Mouse (Mus musculus): ENCODE results near the gene Muc1. TPM values are rescaled to one million over a fixed set of nuclear protein-coding genes. Genes with fewer than 3 reads are reported as not detected.

Muc1 gene
- polyA plus RNA-seq, 1 experiment from 2014 or later: 1.6 TPM

DNA sequence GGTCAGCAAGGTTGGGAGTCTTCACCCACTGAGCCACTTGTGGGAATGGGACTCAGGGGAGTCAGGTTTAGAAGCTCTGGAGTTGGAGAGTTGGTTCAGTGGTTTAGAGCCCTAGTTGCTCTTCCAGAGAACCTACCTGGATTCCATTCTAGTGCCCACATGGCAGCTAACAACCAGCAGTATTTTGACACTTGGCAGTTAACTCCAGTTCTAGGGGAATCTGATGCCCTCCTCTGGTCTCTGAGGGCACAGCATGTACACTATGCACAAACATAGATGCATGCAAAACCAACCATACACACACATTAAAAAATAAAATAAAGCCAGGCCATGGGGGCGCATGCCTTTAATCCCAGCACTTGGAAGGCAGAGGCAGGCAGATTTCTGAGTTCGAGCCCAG, 35.0 kb upstream of the Muc1 start:
- ATAC-seq (replicated peaks; ENCODE audit: insufficient number of reproducible peaks, insufficient read depth, low FRiP score, low read depth): no peak
- no peak overlapping the region for H3K4me3 ChIP-seq
- no peaks in the 10 kb centered on the region for H3K9me3 ChIP-seq (replicated peaks)
- H3K27ac ChIP-seq: no peak overlapping the region
- peaks cover 8% of the 10 kb centered on the region for H3K4me1 ChIP-seq (replicated peaks)
- no peaks in the 10 kb centered on the region for H3K27me3 ChIP-seq
- WGBS: 87% methylated on average over 2 of the region's 2 CpGs
- H3K36me3 ChIP-seq: no peaks in the 10 kb centered on the region
- H3K4me2 ChIP-seq: no peak overlapping the region
- H3K9ac ChIP-seq: no peak overlapping the region

DNA sequence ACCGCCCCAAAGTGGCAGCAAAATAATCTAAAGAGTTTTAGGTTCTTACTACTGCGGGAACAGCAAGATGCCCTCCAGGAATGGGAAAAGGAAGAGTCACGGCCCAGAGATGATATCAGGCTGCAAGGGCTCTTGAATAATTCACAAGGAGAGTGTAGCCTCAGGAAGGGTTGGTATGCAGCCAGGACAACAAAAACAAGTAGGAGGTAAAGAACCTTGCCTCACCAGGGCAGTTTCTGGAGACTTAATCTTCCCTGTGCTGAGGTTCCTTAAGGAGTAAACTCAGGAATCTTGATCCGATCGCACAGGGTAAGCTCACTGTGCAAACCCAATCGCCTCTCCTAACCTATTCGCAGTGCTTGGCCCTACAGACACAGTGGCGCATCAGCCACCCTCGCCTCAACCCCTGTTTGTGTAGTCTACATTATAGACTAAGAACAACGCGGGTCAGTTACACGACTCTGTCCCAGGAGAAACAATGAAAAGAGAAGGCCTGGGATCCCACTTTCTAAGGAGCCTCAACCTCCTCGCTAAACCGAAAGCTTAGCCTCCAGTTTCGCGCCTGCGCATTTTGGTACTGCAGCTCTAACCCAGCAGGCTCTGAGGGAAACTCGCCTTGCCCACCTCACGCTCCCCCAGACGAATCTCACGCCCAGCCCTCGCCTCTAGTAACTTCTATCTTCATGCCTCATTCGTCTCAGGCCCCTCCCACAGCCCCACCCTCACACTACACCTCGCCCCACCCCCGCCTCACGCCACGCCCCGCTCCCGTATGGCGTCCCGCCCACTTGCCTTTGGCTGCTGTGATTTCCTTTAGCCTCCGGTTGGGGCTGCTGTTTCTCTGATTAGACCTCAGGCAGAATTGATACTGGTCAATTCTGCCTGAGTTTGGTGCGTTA, 32.6 kb upstream of the Muc1 start:
- peak overlapping the region; percentile 78 for H3K27ac ChIP-seq
- H3K9ac ChIP-seq: peak overlapping the region; percentile 67
- no peaks in the 10 kb centered on the region for H3K9me3 ChIP-seq (replicated peaks)
- no peaks in the 10 kb centered on the region for H3K36me3 ChIP-seq
- ATAC-seq (replicated peaks; ENCODE audit: insufficient number of reproducible peaks, insufficient read depth, low FRiP score, low read depth): peak; percentile 98
- WGBS: 8% methylated on average over 33 of the region's 33 CpGs
- peaks cover 8% of the 10 kb centered on the region for H3K4me1 ChIP-seq (replicated peaks)
- peak overlapping the region; percentile 53 for H3K4me3 ChIP-seq
- H3K27me3 ChIP-seq: no peaks in the 10 kb centered on the region
- H3K4me2 ChIP-seq: peak overlapping the region; percentile 67

DNA sequence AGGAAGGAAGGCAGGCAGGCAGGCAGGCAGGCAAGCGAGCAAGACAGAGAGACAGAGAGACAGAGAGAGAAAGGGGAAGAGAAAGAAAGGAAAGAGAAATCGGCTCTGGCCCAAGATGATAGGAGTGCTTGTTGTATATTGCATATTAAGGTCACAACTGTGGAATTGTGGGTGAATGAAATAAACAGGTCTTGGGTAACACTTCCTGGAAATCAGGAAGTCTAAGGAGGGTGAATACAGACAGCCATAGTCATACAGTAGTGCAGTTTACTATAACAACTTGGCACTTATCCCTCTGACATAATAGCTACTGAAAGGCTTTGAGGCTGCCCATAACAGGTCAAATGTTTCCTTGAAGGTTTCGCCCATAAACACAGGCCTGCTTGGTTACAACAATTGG, 29.0 kb upstream of the Muc1 start:
- no peak overlapping the region for H3K4me2 ChIP-seq
- H3K4me3 ChIP-seq: no peak overlapping the region
- no peaks in the 10 kb centered on the region for H3K9me3 ChIP-seq (replicated peaks)
- no peak for ATAC-seq (replicated peaks; ENCODE audit: insufficient number of reproducible peaks, insufficient read depth, low FRiP score, low read depth)
- no peaks in the 10 kb centered on the region for H3K27me3 ChIP-seq
- H3K4me1 ChIP-seq (replicated peaks): peaks cover 14% of the 10 kb centered on the region
- H3K9ac ChIP-seq: no peak overlapping the region
- no peak overlapping the region for H3K27ac ChIP-seq
- peaks cover 3% of the 10 kb centered on the region; the same call in 1 of the 2 replicates for H3K36me3 ChIP-seq
- WGBS: 73% methylated on average over 3 of the region's 3 CpGs

DNA sequence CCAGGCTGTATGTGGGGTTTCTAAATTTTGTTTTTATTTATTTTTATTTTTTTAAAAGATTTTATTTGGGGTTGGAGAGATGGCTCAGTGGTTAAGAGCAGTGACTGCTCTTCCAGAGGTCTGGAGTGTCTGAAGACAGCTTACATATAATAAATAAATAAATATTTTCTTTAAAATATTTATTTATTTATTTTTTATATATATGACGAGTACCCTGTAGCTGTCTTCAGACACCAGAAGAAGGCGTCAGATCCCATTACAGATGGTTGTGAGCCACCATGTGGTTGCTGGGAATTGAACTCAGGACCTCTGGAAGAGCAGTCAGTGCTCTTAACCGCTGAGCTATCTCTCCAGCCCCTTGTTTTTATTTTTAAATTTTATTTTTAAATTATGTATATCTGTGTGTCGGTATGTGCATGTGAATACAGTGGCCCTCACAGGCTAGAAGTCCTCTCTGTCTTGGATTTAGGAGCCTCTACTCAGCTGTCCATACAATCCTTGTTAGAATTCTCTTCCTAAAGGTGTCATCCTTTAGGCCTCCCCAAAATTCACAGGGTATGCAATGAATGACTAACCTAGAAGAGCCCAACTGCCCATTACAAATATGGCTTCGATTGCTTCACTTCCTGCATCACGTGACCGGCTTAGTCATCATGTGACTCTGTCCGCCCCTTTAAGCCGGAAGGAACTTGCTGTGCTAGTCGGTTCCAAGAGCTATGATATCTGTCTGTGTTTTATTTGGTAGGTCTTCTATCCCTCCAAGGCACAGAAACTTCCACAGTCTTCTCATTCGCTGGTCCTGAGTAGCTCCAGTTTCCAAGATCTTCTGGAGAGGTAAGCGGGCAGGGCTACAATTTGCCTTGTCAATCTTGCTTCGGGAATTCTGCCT, 26.4 kb upstream of the Muc1 start, which contains the start of gene Gba:
TSS of gene Gba (plus strand) at position 676 of the 889 bp plus-strand sequence.
- Histone ChIP-seq H3K9ac (peak within 1 kb of the TSS; percentile 52), H3K27ac (peak within 1 kb of the TSS; percentile 5; the same call in 1 of the 2 replicates), H3K9me3 (replicated peaks) (no peaks in the 10 kb centered on the region), H3K4me3 (peak within 1 kb of the TSS; percentile 52), H3K36me3 (peaks cover 27% of the 10 kb centered on the region; the same call in 1 of the 2 replicates), H3K4me1 (replicated peaks) (peaks cover 5% of the 10 kb centered on the region), H3K27me3 (no peaks in the 10 kb centered on the region), H3K4me2 (peak within 1 kb of the TSS; percentile 70)
- ATAC-seq (replicated peaks; ENCODE audit: insufficient number of reproducible peaks, insufficient read depth, low FRiP score, low read depth): peak; percentile 73
- 24% methylated on average over 13 of the region's 13 CpGs for WGBS

DNA sequence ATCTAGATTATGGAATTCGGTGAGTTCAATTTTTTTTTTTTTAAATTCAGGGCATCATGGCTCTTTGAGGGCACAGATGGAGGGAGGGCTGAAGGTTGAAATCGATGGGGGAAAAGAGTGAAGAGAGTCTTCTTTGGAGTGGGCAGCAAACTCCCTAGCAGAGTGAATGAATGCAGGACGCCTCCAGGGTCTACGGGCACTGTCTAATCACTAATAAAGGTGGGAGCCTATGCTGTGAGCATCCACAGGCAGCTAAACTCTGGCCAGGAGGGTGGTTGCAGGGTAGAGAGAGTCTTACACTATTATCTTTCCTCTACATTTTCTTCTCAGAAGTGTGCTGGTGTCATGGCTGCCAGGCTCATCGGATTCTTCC, 25.7 kb upstream of the Muc1 start:
- H3K9ac ChIP-seq: peak overlapping the region; percentile 52
- H3K36me3 ChIP-seq: peaks cover 33% of the 10 kb centered on the region; the same call in 1 of the 2 replicates
- H3K27ac ChIP-seq: 0 out of 2 replicates have a peak overlapping the region, but pooled peaks have one; percentile 5
- 32% methylated on average over 5 of the region's 5 CpGs for WGBS
- H3K9me3 ChIP-seq (replicated peaks): no peaks in the 10 kb centered on the region
- H3K4me1 ChIP-seq (replicated peaks): peaks cover 5% of the 10 kb centered on the region
- peak overlapping the region; percentile 52 for H3K4me3 ChIP-seq
- peak overlapping the region; percentile 70 for H3K4me2 ChIP-seq
- ATAC-seq (replicated peaks; ENCODE audit: insufficient number of reproducible peaks, insufficient read depth, low FRiP score, low read depth): 0 out of 2 replicates have a peak, but pooled peaks have one; percentile 30
- no peaks in the 10 kb centered on the region for H3K27me3 ChIP-seq

DNA sequence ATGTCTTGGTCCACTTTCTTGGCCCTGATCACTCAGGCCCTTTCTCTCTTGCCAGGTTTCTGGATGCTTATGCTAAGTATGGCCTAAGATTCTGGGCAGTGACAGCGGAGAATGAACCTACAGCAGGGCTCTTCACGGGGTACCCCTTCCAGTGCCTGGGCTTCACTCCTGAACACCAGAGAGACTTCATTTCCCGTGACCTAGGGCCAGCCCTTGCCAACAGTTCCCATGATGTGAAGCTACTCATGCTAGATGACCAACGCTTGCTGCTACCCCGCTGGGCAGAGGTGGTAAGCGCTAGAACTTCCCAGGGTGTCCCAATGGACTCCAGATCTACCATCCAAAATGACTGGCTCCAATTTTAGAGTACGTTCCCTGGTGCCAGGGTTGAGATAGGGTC, 22.8 kb upstream of the Muc1 start:
- H3K4me1 ChIP-seq (replicated peaks): peaks cover 14% of the 10 kb centered on the region
- no peak overlapping the region for H3K4me2 ChIP-seq
- peaks cover 59% of the 10 kb centered on the region for H3K36me3 ChIP-seq
- H3K27ac ChIP-seq: no peak overlapping the region
- no peak overlapping the region for H3K9ac ChIP-seq
- H3K27me3 ChIP-seq: no peaks in the 10 kb centered on the region
- no peaks in the 10 kb centered on the region for H3K9me3 ChIP-seq (replicated peaks)
- H3K4me3 ChIP-seq: no peak overlapping the region
- 89% methylated on average over 7 of the region's 7 CpGs for WGBS
- no peak for ATAC-seq (replicated peaks; ENCODE audit: insufficient number of reproducible peaks, insufficient read depth, low FRiP score, low read depth)

DNA sequence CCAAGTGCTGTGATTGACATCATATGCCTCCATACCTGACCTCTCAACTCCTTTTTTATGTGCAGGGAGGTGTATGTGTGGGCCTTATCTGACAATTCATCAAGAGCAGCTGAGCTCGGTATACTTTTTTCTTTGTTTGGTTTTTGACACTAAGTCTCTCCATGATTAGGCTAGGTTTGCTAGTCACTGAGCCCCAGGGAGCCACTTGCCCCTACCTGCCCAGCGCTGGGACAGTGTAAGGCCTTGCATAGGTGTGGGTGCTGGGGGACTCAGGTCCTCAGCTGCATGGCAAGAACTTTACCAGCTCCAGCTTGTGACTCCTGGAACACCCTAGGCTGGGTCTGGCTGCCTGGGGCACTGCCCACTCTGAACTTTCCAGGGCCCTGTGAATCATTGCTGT, 22.2 kb upstream of the Muc1 start:
- Histone ChIP-seq H3K4me1 (replicated peaks) (peaks cover 14% of the 10 kb centered on the region), H3K27ac (no peak overlapping the region), H3K9me3 (replicated peaks) (no peaks in the 10 kb centered on the region), H3K9ac (no peak overlapping the region), H3K4me3 (no peak overlapping the region), H3K27me3 (no peaks in the 10 kb centered on the region), H3K4me2 (no peak overlapping the region), H3K36me3 (peaks cover 59% of the 10 kb centered on the region)
- 80% methylated on average over 2 of the region's 2 CpGs for WGBS
- no peak for ATAC-seq (replicated peaks; ENCODE audit: insufficient number of reproducible peaks, insufficient read depth, low FRiP score, low read depth)

DNA sequence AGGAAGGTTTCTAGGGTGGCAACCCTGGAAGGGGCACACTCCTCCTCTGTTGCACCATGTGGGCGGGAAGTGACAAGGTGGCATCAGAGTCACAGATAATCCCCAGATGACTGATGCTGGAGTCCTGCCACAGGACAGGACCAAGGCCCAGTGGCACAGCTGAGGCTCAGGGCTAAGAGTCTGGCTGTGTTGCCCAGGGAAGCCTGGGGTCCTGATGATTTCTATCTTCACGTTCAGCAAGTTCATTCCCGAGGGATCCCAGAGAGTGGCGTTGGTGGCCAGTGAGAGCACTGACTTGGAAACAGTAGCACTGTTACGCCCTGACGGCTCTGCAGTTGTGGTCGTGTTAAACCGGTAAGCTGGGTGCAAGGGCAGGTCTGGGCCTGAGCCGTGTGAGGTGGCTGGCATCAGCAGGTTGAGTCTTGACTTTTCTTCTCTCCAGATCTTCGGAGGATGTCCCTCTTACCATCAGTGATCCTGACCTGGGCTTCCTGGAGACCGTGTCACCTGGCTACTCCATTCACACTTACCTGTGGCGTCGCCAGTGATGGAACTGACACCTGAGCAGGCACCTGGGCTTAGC, 20.7 kb upstream of the Muc1 start:
- no peaks in the 10 kb centered on the region for H3K27me3 ChIP-seq
- no peak overlapping the region for H3K4me2 ChIP-seq
- H3K4me3 ChIP-seq: no peak overlapping the region
- H3K9me3 ChIP-seq (replicated peaks): no peaks in the 10 kb centered on the region
- peaks cover 59% of the 10 kb centered on the region for H3K36me3 ChIP-seq
- peaks cover 23% of the 10 kb centered on the region for H3K4me1 ChIP-seq (replicated peaks)
- no peak for ATAC-seq (replicated peaks; ENCODE audit: insufficient number of reproducible peaks, insufficient read depth, low FRiP score, low read depth)
- WGBS: 87% methylated on average over 13 of the region's 13 CpGs
- no peak overlapping the region for H3K9ac ChIP-seq
- no peak overlapping the region for H3K27ac ChIP-seq

DNA sequence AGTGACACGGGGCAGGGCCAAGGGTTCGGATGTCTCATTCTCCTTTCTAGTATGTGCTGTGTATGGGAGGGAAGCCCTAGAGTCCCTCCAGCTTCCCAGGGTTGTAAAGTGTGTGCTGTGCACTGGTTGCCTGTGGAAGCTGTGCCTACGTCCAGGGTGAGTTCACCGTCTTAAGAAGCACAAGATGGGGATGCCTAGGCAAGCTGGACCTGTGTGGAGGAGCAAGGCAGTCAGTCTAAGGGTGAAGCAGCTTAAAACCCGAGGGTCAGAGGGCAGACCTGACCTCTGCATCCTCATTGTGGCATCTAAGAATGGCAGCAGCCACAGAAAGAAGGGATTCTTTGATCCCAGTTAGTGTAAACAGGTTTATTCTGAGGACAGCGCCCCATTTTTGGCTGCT, 20.1 kb upstream of the Muc1 start:
- Histone ChIP-seq H3K27ac (no peak overlapping the region), H3K36me3 (peaks cover 59% of the 10 kb centered on the region), H3K9me3 (replicated peaks) (no peaks in the 10 kb centered on the region), H3K27me3 (no peaks in the 10 kb centered on the region), H3K4me1 (replicated peaks) (peaks cover 21% of the 10 kb centered on the region), H3K4me2 (no peak overlapping the region), H3K4me3 (no peak overlapping the region), H3K9ac (no peak overlapping the region)
- 88% methylated on average over 6 of the region's 6 CpGs for WGBS
- ATAC-seq (replicated peaks; ENCODE audit: insufficient number of reproducible peaks, insufficient read depth, low FRiP score, low read depth): no peak

DNA sequence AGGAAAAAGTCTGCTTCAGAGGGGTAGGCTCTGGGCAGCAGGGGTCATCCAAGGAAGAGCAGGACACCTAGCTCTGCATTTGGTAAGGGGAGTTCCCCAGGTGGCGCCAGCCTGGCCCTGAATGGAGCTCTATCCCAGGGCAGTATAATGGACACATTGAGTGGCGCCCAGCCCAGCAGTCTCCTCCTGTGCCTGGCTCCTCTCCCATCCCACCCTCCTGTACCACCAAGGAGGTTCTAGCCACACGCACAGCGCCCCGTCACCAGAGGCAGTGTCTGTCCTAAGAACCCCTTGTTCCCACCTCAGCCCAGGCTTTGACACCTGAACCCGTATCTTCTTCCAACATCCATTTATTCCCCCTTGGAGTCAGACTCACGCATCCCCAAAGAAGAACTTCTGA, 19.1 kb upstream of the Muc1 start:
- no peaks in the 10 kb centered on the region for H3K27me3 ChIP-seq
- ATAC-seq (replicated peaks; ENCODE audit: insufficient number of reproducible peaks, insufficient read depth, low FRiP score, low read depth): no peak
- 87% methylated on average over 7 of the region's 7 CpGs for WGBS
- H3K4me3 ChIP-seq: no peak overlapping the region
- H3K4me2 ChIP-seq: no peak overlapping the region
- no peaks in the 10 kb centered on the region for H3K9me3 ChIP-seq (replicated peaks)
- peaks cover 56% of the 10 kb centered on the region for H3K36me3 ChIP-seq
- no peak overlapping the region for H3K27ac ChIP-seq
- H3K4me1 ChIP-seq (replicated peaks): peaks cover 26% of the 10 kb centered on the region
- no peak overlapping the region for H3K9ac ChIP-seq

DNA sequence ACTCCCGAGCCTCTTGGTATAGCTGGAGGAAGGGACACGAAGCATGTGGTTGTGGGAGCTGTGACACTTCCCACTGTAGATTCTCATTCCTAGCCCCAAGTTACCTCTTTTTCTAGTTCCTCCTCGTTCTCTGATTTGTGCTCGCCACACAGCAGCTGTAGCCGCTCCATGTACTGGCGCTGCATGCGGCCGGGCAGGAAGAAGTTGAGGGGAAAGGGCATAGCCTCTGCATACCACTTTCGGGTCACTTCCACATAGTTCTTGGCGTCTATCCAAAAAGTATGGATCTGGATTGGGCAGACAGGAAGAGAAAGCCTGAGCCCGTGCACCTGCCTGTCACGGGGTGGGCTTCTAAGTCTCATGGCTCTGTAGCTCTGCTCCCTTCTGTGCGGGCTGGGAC, 18.7 kb upstream of the Muc1 start:
- Histone ChIP-seq H3K36me3 (peaks cover 52% of the 10 kb centered on the region), H3K27ac (peak overlapping the region; percentile 46; the same call in 1 of the 2 replicates), H3K4me3 (no peak overlapping the region), H3K9me3 (replicated peaks) (no peaks in the 10 kb centered on the region), H3K4me2 (no peak overlapping the region), H3K27me3 (no peaks in the 10 kb centered on the region), H3K4me1 (replicated peaks) (peaks cover 30% of the 10 kb centered on the region), H3K9ac (no peak overlapping the region)
- ATAC-seq (replicated peaks; ENCODE audit: insufficient number of reproducible peaks, insufficient read depth, low FRiP score, low read depth): no peak
- WGBS: 75% methylated on average over 13 of the region's 13 CpGs

All from heart, embryonic 15.5 days (tissue).